Comparison of ENCODE assay signal across 22 mouse cellular contexts in genomic region chr4:39556101-39556763, GRCm38 (mm10).
"Had no signal": no experiment of that assay in that cellular context is flagged by ENCODE, and none has a peak within 500 bp of the region (broad histone marks: within the 10 kb centered on the region; RNA-seq: fewer than 3 reads in every experiment).

No protein-coding gene starts in this region.

- H3K4me2 ChIP-seq: limb, embryonic 12.5 days; limb, embryonic 15.5 days; lung, embryonic 15.5 days; midbrain, embryonic 13.5 days; neural tube, embryonic 13.5 days had no signal

- H3K4me1 ChIP-seq: limb, embryonic 12.5 days; limb, embryonic 15.5 days; lung, embryonic 15.5 days; megakaryocyte, embryonic 14.5 days; midbrain, embryonic 10.5 days; midbrain, embryonic 13.5 days; neural tube, embryonic 13.5 days had no signal

- H3K36me3 ChIP-seq: limb, embryonic 12.5 days; limb, embryonic 15.5 days; lung, embryonic 15.5 days; midbrain, embryonic 10.5 days; midbrain, embryonic 13.5 days; neural tube, embryonic 13.5 days had no signal

- H3K27ac ChIP-seq: limb, embryonic 12.5 days; limb, embryonic 15.5 days; liver, embryonic 14.5 days; lung, embryonic 15.5 days; midbrain, embryonic 10.5 days; midbrain, embryonic 13.5 days; neural tube, embryonic 13.5 days; stomach, postnatal 0 days had no signal

- H3K9me3 ChIP-seq: limb, embryonic 12.5 days; limb, embryonic 15.5 days; lung, embryonic 15.5 days; midbrain, embryonic 10.5 days; midbrain, embryonic 13.5 days; neural tube, embryonic 13.5 days had no signal

- ATAC-seq: midbrain, embryonic 13.5 days; midbrain, embryonic 16.5 days had no signal

- H3K9ac ChIP-seq: limb, embryonic 12.5 days; limb, embryonic 15.5 days; liver, embryonic 14.5 days; lung, embryonic 15.5 days; midbrain, embryonic 13.5 days; neural tube, embryonic 13.5 days had no signal

- H3K27me3 ChIP-seq: limb, embryonic 12.5 days; limb, embryonic 15.5 days; lung, embryonic 15.5 days; megakaryocyte, embryonic 14.5 days; midbrain, embryonic 13.5 days; neural tube, embryonic 13.5 days had no signal

- DNase-seq: kidney, adult 18-20 months; kidney, adult 9 months; kidney, postnatal 14 days; kidney, postnatal 4 days; left cerebral cortex, postnatal 4 days; lung, adult 18-20 months; lung, postnatal 10 days; lung, postnatal 36 days; right cerebral cortex, postnatal 14 days; right cerebral cortex, postnatal 4 days; thymus, postnatal 25 days had no signal

- H3K4me3 ChIP-seq: limb, embryonic 12.5 days; limb, embryonic 15.5 days; lung, embryonic 15.5 days; megakaryocyte, embryonic 14.5 days; midbrain, embryonic 10.5 days; midbrain, embryonic 13.5 days; myocyte; neural tube, embryonic 13.5 days had no signal
